Mouse (Mus musculus) intestine, postnatal 0 days (tissue): ENCODE measurements around the gene Gm10142. TPM values are rescaled to one million over a fixed set of nuclear protein-coding genes. Genes with fewer than 3 reads are reported as not detected.
"Not testable (repeated sequence)": the region's sequence is repeated elsewhere in the genome, so short reads cannot be mapped to it uniquely, and the experiment has no call there.

Experiments used
- ATAC-seq: fragments of 200-750 bp; cut with Nextera tagmentation; 2 replicates; pipeline ENCODE4 v1.8.0; 2017; ENCODE audit warnings: mild to moderate bottlenecking, moderate TSS enrichment, moderate library complexity
- H3K27ac ChIP-seq: fragments of 300-500 bp; sonication (generic); 2 replicates; pipeline ENCODE4 v1.5.1; 2014; ENCODE audit warnings: mild to moderate bottlenecking, low read depth, low read length, moderate library complexity
- H3K27me3 ChIP-seq: fragments of 300-500 bp; sonication (generic); replicated peaks from 2 replicates; pipeline ENCODE4 v1.6.1; 2014; ENCODE audit warnings: low read length, mixed read lengths; ENCODE audit not compliant: control insufficient read depth, insufficient read depth
- H3K36me3 ChIP-seq: fragments of 300-500 bp; sonication (generic); 2 replicates; pipeline ENCODE4 v1.6.1; 2014; ENCODE audit warnings: mild to moderate bottlenecking, moderate library complexity; ENCODE audit not compliant: control insufficient read depth, insufficient read depth
- H3K4me1 ChIP-seq: fragments of 300-500 bp; sonication (generic); replicated peaks from 2 replicates; pipeline ENCODE4 v1.6.1; 2014; ENCODE audit warnings: antibody characterized with exemption, low read length, mixed read lengths; ENCODE audit not compliant: control insufficient read depth, insufficient read depth
- H3K4me2 ChIP-seq: fragments of 300-500 bp; sonication (generic); replicated peaks from 2 replicates; pipeline ENCODE4 v1.6.1; 2014; ENCODE audit warnings: low read depth, mild to moderate bottlenecking, moderate library complexity
- H3K4me3 ChIP-seq: fragments of 300-500 bp; sonication (generic); 2 replicates; pipeline ENCODE4 v1.5.1; 2014; ENCODE audit warnings: low read depth, low read length
- H3K9ac ChIP-seq: fragments of 300-500 bp; sonication (generic); 2 replicates; pipeline ENCODE4 v1.6.1; 2014; ENCODE audit warnings: mild to moderate bottlenecking, low read depth, low read length
- H3K9me3 ChIP-seq: fragments of 300-500 bp; sonication (generic); 2 replicates; pipeline ENCODE4 v1.6.1; 2016; ENCODE audit warnings: mixed run types; ENCODE audit not compliant: control insufficient read depth
- CTCF ChIP-seq: sonication (generic); IDR thresholded peaks from 2 replicates; pipeline ENCODE4 v1.5.1; 2016; ENCODE audit warnings: low read depth, mild to moderate bottlenecking, control low read depth, antibody characterized with exemption, moderate library complexity
- WGBS: fragments of 180-500 bp; shearing (Covaris S2); extraction: QIAGEN DNeasy Blood & Tissue Kit; methylation state at CpG from one replicate; pipeline ENCODE4 v1.1.7; 2014; 5-methylcytosine and 5-hydroxymethylcytosine counted together
- polyA plus RNA-seq: library from polyadenylated mRNA; unstranded; fragments of >200 nt; fragmentation: Nextera tagmentation; extraction: Ambion mirVana; gene quantifications from 2 replicates; pipeline ENCODE4 v1.2.1, GENCODE M21; 2015

The Gm10142 gene
- polyA plus RNA-seq, 1 experiment from 2014 or later, result not detected

GRCm38 (mm10) chr10:77682994-77683393 lies 32.6 kb upstream of the Gm10142 start:
- H3K9ac ChIP-seq, result no peak overlapping the region
- ATAC-seq, result no peak
- H3K27ac ChIP-seq, result no peak overlapping the region
- peaks cover 19% of the 10 kb centered on the region for H3K27me3 ChIP-seq
- no peaks in the 10 kb centered on the region for H3K9me3 ChIP-seq
- no peak overlapping the region for H3K4me3 ChIP-seq
- H3K36me3 ChIP-seq, result no peaks in the 10 kb centered on the region
- H3K4me1 ChIP-seq, result no peaks in the 10 kb centered on the region
- H3K4me2 ChIP-seq, result no peak overlapping the region
- no peak for TF ChIP-seq CTCF
- 81% methylated on average over 7 of the region's 7 CpGs for WGBS

- H3K4me2 ChIP-seq, result no peak overlapping the region
- H3K4me3 ChIP-seq, result no peak overlapping the region
- no peak for TF ChIP-seq CTCF
- no peaks in the 10 kb centered on the region for H3K36me3 ChIP-seq
- no peak overlapping the region for H3K9ac ChIP-seq
- no peak overlapping the region for H3K27ac ChIP-seq
- 53% methylated on average over 8 of the region's 8 CpGs for WGBS
- no peak for ATAC-seq
- no peaks in the 10 kb centered on the region for H3K4me1 ChIP-seq
- 0 out of 2 replicates have a peak, but pooled peaks cover 12% of the 10 kb centered on the region for H3K27me3 ChIP-seq
- no peaks in the 10 kb centered on the region for H3K9me3 ChIP-seq
These were observed 31.4 kb upstream of the Gm10142 start for GRCm38 (mm10) chr10:77684181-77684580.

DNA sequence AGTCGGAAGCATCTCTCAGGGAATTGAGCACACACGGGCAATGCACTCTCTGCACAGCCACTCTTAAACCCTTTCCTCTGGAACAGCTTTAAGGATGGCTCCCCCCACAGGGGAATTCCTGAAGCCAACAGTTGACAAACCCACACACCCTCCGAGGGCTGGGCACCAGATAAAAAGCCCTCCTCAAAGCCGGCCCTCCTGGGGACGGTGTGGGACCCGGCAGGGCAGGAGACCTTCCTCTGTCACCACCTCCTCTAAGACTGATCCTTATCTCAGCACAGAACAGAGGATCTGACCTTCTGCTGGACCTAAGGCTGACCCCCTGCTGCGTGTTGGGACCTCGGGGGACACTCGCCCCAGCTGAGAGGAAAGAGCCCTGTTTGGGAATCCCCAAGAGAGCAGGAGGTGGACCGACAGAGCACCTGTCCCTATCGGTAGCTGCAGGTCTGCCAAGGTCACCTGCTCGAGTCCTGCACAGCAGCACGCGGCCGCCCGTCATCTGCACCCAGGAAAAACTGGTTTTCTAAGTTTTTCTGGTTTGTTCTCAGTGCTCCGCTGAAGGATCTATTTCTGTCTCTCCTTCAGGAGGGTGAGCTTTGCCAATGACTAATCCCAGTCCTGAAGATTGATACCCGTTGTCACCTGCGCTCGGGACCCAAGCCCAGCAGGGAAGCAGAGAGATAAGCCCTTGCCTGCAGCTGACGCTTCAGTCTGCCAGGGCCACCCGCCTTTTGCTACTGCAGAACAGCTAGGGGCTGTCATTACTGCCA lies 29.5 kb upstream of the Gm10142 start, which contains the start of gene Tspear:
Gene Tspear, plus strand, starts transcription at position 675 of the 770 bp plus-strand sequence.
- no peak within 1 kb of the TSS for H3K27ac ChIP-seq
- 0 out of 2 replicates have a peak, but pooled peaks cover 7% of the 10 kb centered on the region for H3K27me3 ChIP-seq
- 0 out of 2 replicates have a peak, but pooled peaks have one; percentile 19 for ATAC-seq

GRCm38 (mm10) chr10:77687021-77687420 lies 28.6 kb upstream of the Gm10142 start:
- H3K27ac ChIP-seq, result no peak overlapping the region
- no peaks in the 10 kb centered on the region for H3K4me1 ChIP-seq
- ATAC-seq, result no peak
- H3K36me3 ChIP-seq, result no peaks in the 10 kb centered on the region
- H3K27me3 ChIP-seq, result 0 out of 2 replicates have a peak, but pooled peaks cover 7% of the 10 kb centered on the region
- no peak for TF ChIP-seq CTCF
- H3K4me2 ChIP-seq, result no peak overlapping the region
- 44% methylated on average over 10 of the region's 10 CpGs for WGBS
- H3K4me3 ChIP-seq, result no peak overlapping the region
- no peak overlapping the region for H3K9ac ChIP-seq
- no peaks in the 10 kb centered on the region for H3K9me3 ChIP-seq

More for the DNA sequence above, 29.5 kb upstream of the Gm10142 start, which contains the start of gene Tspear:
- no peak for TF ChIP-seq CTCF
- Histone ChIP-seq H3K9ac (no peak within 1 kb of the TSS), H3K4me2 (no peak within 1 kb of the TSS; the same call in 1 of the 2 replicates), H3K36me3 (no peaks in the 10 kb centered on the region), H3K4me3 (no peak within 1 kb of the TSS), H3K9me3 (no peaks in the 10 kb centered on the region), H3K4me1 (no peaks in the 10 kb centered on the region)
- WGBS, result 4% methylated on average over 22 of the region's 22 CpGs

GRCm38 (mm10) chr10:77690356-77690807 lies 25.2 kb upstream of the Gm10142 start, which contains the start of gene Gm19402:
Gm19402 (minus strand) TSS chr10:77690757.
- H3K4me2 ChIP-seq, H3K27ac ChIP-seq, H3K4me3 ChIP-seq, H3K27me3 ChIP-seq, H3K4me1 ChIP-seq, H3K36me3 ChIP-seq, H3K9ac ChIP-seq, ATAC-seq, H3K9me3 ChIP-seq: not testable (repeated sequence)
- 66% methylated on average over 3 of the region's 3 CpGs for WGBS

DNA sequence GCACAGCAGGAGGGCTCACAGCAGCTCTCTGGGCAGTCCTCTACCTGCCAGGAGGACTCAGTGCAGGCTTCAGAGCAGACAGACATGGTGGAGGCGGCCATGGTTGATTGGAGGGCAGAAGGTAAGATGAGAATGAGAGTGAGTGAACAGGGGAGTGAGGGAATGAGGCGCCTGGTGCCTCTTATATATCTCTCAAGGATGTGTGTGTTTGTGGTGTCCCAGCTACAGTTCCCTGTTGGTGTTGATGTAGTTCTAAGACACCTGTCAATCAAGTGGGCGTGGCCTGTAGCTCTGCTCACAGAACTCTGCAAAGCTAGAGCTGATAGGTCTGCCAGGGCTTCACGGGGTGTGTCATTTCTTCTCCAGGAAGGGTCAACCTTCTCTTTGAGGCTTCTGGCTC lies 18.5 kb upstream of the Gm10142 start, which contains the start of gene Gm9508:
Gene Gm9508, minus strand, starts transcription at position 101 of the 400 bp plus-strand sequence.
- no peak for TF ChIP-seq CTCF
- Histone ChIP-seq H3K4me3 (no peak within 1 kb of the TSS), H3K27ac (no peak within 1 kb of the TSS), H3K9me3 (0 out of 2 replicates have a peak, but pooled peaks cover 4% of the 10 kb centered on the region), H3K4me2 (no peak within 1 kb of the TSS), H3K4me1 (no peaks in the 10 kb centered on the region), H3K27me3 (no peaks in the 10 kb centered on the region), H3K9ac (no peak within 1 kb of the TSS), H3K36me3 (no peaks in the 10 kb centered on the region)
- 36% methylated on average over 4 of the region's 4 CpGs for WGBS
- ATAC-seq, result no peak
